Mouse (Mus musculus): ENCODE data around the gene Skida1. TPM values are rescaled to one million over a fixed set of nuclear protein-coding genes. Genes with fewer than 3 reads are reported as not detected.

The Skida1 gene
- polyA plus RNA-seq, 1 experiment, result 0.55 TPM

GRCm38 (mm10) chr2:18064941-18065707 lies 16.3 kb upstream of the Skida1 start:
- Histone ChIP-seq H3K4me3 (ENCODE audit: insufficient read depth, poor library complexity, severe bottlenecking) (peak overlapping the region; percentile 89), H3ac (ENCODE audit: control insufficient read depth, insufficient read length, low read depth) (peak overlapping the region; percentile 99), H3K79me3 (ENCODE audit: low read depth) (peaks cover 44% of the 10 kb centered on the region), H3K36me3 (ENCODE audit: control insufficient read depth, insufficient read depth) (peaks cover 32% of the 10 kb centered on the region), H3K79me2 (ENCODE audit: control insufficient read depth, insufficient read depth) (peaks cover 69% of the 10 kb centered on the region), H3K27me3 (ENCODE audit: control insufficient read depth, insufficient read depth, insufficient read length) (no peaks in the 10 kb centered on the region)
- TF ChIP-seq MAX (IDR thresholded peaks at IDR 0.05), result peak; percentile 13
- TF ChIP-seq MYOD1 (IDR thresholded peaks at IDR 0.05; ENCODE audit: control insufficient read depth, insufficient read length, low read depth), result no peak
- TF ChIP-seq USF1 (IDR thresholded peaks at IDR 0.05; ENCODE audit: low read depth), result peak; percentile 69
- no peak for TF ChIP-seq FOSL1 (IDR thresholded peaks at IDR 0.05; ENCODE audit: insufficient read depth, low read length, poor library complexity, severe bottlenecking)

- Histone ChIP-seq H3K79me3 (ENCODE audit: low read depth) (peaks cover 37% of the 10 kb centered on the region), H3K36me3 (ENCODE audit: control insufficient read depth, insufficient read depth) (peaks cover 25% of the 10 kb centered on the region)
- TF ChIP-seq USF1 (IDR thresholded peaks at IDR 0.05; ENCODE audit: low read depth), result no peak
- no peak for TF ChIP-seq MAX (IDR thresholded peaks at IDR 0.05)
- no peak for TF ChIP-seq MYOD1 (IDR thresholded peaks at IDR 0.05; ENCODE audit: control insufficient read depth, insufficient read length, low read depth)
- TF ChIP-seq FOSL1 (IDR thresholded peaks at IDR 0.05; ENCODE audit: insufficient read depth, low read length, poor library complexity, severe bottlenecking), result no peak
- no peak for TF ChIP-seq CTCF (IDR thresholded peaks at IDR 0.05; ENCODE audit: control insufficient read depth, insufficient read depth, insufficient read length)
- no peak for TF ChIP-seq MYOG (IDR thresholded peaks at IDR 0.05; ENCODE audit: control insufficient read depth, extremely low read depth, insufficient read length)
- TF ChIP-seq CEBPB (IDR thresholded peaks at IDR 0.05; ENCODE audit: low read depth), result no peak
These were observed 15.6 kb upstream of the Skida1 start for GRCm38 (mm10) chr2:18064356-18064858.

GRCm38 (mm10) chr2:18063763-18064251 lies 15.0 kb upstream of the Skida1 start:
- Histone ChIP-seq H3K27me3 (ENCODE audit: control insufficient read depth, insufficient read depth, insufficient read length) (no peaks in the 10 kb centered on the region), H3K79me2 (ENCODE audit: control insufficient read depth, insufficient read depth) (peaks cover 55% of the 10 kb centered on the region), H3K4me3 (ENCODE audit: insufficient read depth, poor library complexity, severe bottlenecking) (peak overlapping the region; percentile 89), H3K36me3 (ENCODE audit: control insufficient read depth, insufficient read depth) (peaks cover 22% of the 10 kb centered on the region), H3ac (ENCODE audit: control insufficient read depth, insufficient read length, low read depth) (peak overlapping the region; percentile 88), H3K79me3 (ENCODE audit: low read depth) (peaks cover 32% of the 10 kb centered on the region)
- no peak for TF ChIP-seq FOSL1 (IDR thresholded peaks at IDR 0.05; ENCODE audit: insufficient read depth, low read length, poor library complexity, severe bottlenecking)
- TF ChIP-seq MYOD1 (IDR thresholded peaks at IDR 0.05; ENCODE audit: control insufficient read depth, insufficient read length, low read depth), result no peak
- no peak for TF ChIP-seq MAX (IDR thresholded peaks at IDR 0.05)
- no peak for TF ChIP-seq USF1 (IDR thresholded peaks at IDR 0.05; ENCODE audit: low read depth)
- TF ChIP-seq CTCF (IDR thresholded peaks at IDR 0.05; ENCODE audit: control insufficient read depth, insufficient read depth, insufficient read length), result no peak

More at GRCm38 (mm10) chr2:18064356-18064858, 15.6 kb upstream of the Skida1 start:
- Histone ChIP-seq H3K79me2 (ENCODE audit: control insufficient read depth, insufficient read depth) (peaks cover 61% of the 10 kb centered on the region), H3K27me3 (ENCODE audit: control insufficient read depth, insufficient read depth, insufficient read length) (no peaks in the 10 kb centered on the region), H3K4me3 (ENCODE audit: insufficient read depth, poor library complexity, severe bottlenecking) (peak overlapping the region; percentile 89), H3ac (ENCODE audit: control insufficient read depth, insufficient read length, low read depth) (peak overlapping the region; percentile 88)

- H3K79me2 ChIP-seq (ENCODE audit: control insufficient read depth, insufficient read depth), result peaks cover 28% of the 10 kb centered on the region
- H3K27me3 ChIP-seq (ENCODE audit: control insufficient read depth, insufficient read depth, insufficient read length), result no peaks in the 10 kb centered on the region
- no peaks in the 10 kb centered on the region for H3K36me3 ChIP-seq (ENCODE audit: control insufficient read depth, insufficient read depth)
- H3ac ChIP-seq (ENCODE audit: control insufficient read depth, insufficient read length, low read depth), result no peak overlapping the region
- no peak overlapping the region for H3K4me3 ChIP-seq (ENCODE audit: insufficient read depth, poor library complexity, severe bottlenecking)
- H3K79me3 ChIP-seq (ENCODE audit: low read depth), result peaks cover 2% of the 10 kb centered on the region
- TF ChIP-seq USF1 (IDR thresholded peaks at IDR 0.05; ENCODE audit: low read depth), result no peak
- no peak for TF ChIP-seq MYOG (IDR thresholded peaks at IDR 0.05; ENCODE audit: control insufficient read depth, extremely low read depth, insufficient read length)
- TF ChIP-seq MAX (IDR thresholded peaks at IDR 0.05), result no peak
- TF ChIP-seq MYOD1 (IDR thresholded peaks at IDR 0.05; ENCODE audit: control insufficient read depth, insufficient read length, low read depth), result no peak
- no peak for TF ChIP-seq CEBPB (IDR thresholded peaks at IDR 0.05; ENCODE audit: low read depth)
- no peak for TF ChIP-seq CTCF (IDR thresholded peaks at IDR 0.05; ENCODE audit: control insufficient read depth, insufficient read depth, insufficient read length)
- TF ChIP-seq FOSL1 (IDR thresholded peaks at IDR 0.05; ENCODE audit: insufficient read depth, low read length, poor library complexity, severe bottlenecking), result no peak
These were observed 11.5 kb upstream of the Skida1 start for GRCm38 (mm10) chr2:18060396-18060795.

DNA sequence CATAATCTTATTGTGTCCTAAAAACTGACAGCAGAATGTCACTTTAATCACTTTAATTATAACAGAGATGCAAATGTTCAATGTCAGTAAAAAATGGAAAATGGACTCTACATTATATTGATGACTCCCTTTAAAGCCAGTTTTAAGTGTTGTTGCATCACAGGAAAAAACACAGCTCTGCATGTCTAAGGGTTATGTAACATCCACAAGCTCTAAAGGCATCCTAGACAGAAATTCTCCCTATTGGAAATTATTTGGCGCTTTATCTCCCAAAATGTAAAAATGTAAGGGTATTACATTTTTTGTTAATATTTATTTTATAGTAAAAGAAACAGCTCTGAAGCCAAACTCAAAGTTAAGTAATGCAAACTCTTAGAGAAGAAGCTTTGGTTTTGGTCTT lies 11.0 kb upstream of the Skida1 start:
- H3K4me3 ChIP-seq (ENCODE audit: insufficient read depth, poor library complexity, severe bottlenecking), result no peak overlapping the region
- H3K79me3 ChIP-seq (ENCODE audit: low read depth), result no peaks in the 10 kb centered on the region
- peaks cover 23% of the 10 kb centered on the region for H3K79me2 ChIP-seq (ENCODE audit: control insufficient read depth, insufficient read depth)
- no peaks in the 10 kb centered on the region for H3K36me3 ChIP-seq (ENCODE audit: control insufficient read depth, insufficient read depth)
- no peak overlapping the region for H3ac ChIP-seq (ENCODE audit: control insufficient read depth, insufficient read length, low read depth)
- no peak for TF ChIP-seq CTCF (IDR thresholded peaks at IDR 0.05; ENCODE audit: control insufficient read depth, insufficient read depth, insufficient read length)
- TF ChIP-seq FOSL1 (IDR thresholded peaks at IDR 0.05; ENCODE audit: insufficient read depth, low read length, poor library complexity, severe bottlenecking), result no peak
- no peaks in the 10 kb centered on the region for H3K27me3 ChIP-seq (ENCODE audit: control insufficient read depth, insufficient read depth, insufficient read length)

DNA sequence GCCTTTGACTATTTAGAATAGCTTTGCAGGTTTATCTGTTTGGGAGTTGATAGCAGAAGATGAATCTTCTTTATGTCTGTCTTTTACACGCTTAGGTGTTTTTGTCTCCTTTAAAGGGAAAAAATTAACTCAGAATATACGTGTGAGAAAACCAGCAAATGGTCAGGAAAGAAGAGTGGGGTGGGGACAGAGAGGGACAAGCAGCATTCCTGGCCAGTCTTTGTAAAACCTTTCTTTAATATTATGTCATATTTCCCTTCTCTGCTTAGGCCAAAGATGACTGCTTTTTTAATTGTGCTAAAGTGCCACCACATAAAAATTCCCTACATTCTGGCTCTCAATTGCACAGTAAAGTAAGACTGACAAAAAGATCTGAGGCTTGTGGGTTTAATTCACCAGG lies 10.2 kb upstream of the Skida1 start:
- no peaks in the 10 kb centered on the region for H3K79me3 ChIP-seq (ENCODE audit: low read depth)
- H3K4me3 ChIP-seq (ENCODE audit: insufficient read depth, poor library complexity, severe bottlenecking), result no peak overlapping the region
- H3K27me3 ChIP-seq (ENCODE audit: control insufficient read depth, insufficient read depth, insufficient read length), result no peaks in the 10 kb centered on the region
- H3ac ChIP-seq (ENCODE audit: control insufficient read depth, insufficient read length, low read depth), result no peak overlapping the region
- TF ChIP-seq MYOD1 (IDR thresholded peaks at IDR 0.05; ENCODE audit: control insufficient read depth, insufficient read length, low read depth) (no peak), CEBPB (IDR thresholded peaks at IDR 0.05; ENCODE audit: low read depth) (no peak)
- no peaks in the 10 kb centered on the region for H3K36me3 ChIP-seq (ENCODE audit: control insufficient read depth, insufficient read depth)
- H3K79me2 ChIP-seq (ENCODE audit: control insufficient read depth, insufficient read depth), result peaks cover 19% of the 10 kb centered on the region

Data from C2C12 (cell line).